Mouse (Mus musculus) testis, postnatal 14 days (tissue): Measurements from ENCODE around the gene C8a.

ENCODE experiments used
- DNase-seq: peaks from one replicate; pipeline ENCODE4 v3.0.0; 2021; ENCODE audit warnings: low spot score

C8a gene

DNA sequence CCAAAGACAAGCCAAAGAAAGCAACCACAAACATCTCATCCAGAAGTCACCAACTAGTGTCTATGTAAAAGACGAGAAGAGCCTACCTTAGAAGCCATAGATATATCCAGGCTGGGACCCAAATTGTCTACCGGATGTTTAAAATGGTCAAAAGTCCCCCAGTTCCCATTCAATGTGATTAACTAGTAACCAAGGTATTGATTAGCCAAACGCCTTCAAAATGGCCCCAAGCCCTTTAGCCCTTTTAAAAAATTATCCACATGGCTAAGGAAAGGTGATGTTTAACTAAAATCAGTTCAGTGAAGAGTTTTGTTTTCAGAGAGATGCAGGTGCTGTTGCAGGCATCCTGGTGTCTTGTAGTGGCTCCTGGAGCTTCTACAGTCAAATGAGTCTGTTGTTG is at the start of gene C8a:
C8a (minus strand) TSS at position 76 of the 400 bp plus-strand sequence.
- DNase-seq, result no peak

DNA sequence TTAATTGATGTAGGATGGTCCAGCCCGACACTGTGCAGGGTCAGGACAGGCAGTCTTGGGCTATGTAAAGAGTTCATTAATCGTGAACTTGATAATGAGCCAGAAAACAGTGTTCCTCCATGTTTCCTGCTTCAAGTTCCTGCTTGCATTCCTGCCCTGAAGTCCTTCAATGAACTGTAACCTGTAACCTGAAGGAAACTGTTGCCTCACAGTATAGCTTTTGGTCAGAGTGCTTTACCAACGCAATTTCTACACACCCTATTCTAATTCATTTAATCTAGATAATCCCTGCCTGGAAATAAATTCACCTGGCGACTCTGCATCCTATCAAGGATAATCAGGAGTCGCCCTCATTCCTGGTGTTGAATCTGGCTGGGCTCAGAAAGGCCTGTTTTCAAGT is 49.2 kb upstream of the C8a start:
- DNase-seq, result no peak

DNA sequence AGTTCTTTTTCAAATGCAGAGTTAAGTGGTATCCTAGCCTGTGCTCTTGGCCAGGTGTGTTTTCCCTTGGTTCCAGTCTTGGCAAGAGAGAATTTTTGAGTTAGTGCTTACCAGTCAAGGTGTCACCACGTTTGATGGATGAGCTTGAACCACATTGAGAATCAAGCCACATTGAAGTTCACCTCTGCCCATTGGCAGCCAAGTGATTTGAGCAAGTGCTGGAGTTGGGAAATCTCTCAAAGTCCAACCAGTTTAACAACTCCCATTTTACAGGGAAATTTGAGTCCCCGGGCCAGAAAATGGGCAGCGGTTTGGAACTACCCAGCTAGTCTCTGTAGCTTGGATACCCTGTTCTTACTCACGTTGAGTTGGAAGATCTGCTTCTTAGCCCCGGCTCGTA is 41.8 kb upstream of the C8a start:
- DNase-seq, result no peak

DNA sequence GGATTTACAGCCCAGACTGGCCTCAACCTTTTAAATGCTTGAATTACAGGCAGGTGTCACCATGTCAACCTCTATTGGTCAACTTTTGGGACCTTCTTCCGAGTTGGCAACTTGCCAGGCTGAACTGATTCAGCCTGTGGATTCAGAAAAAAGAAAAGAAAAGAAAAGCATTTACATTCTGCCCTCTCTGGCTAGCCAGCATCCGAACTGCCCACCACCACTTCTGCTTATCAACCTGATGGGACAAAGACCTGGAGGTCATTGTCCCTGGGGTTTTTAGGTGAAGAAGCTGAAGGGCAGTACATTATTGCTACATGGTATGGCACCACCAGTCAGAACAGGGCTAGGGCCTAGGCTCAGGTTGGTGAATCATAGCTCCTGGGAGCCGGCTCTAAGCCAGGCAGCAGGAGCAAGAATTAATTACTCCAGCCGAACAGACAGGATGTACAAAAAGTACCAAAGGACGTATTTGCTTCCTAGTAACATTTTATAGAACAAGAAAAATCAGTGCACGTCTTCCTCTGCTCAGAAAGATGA is 38.6 kb upstream of the C8a start:
- DNase-seq, result no peak

DNA sequence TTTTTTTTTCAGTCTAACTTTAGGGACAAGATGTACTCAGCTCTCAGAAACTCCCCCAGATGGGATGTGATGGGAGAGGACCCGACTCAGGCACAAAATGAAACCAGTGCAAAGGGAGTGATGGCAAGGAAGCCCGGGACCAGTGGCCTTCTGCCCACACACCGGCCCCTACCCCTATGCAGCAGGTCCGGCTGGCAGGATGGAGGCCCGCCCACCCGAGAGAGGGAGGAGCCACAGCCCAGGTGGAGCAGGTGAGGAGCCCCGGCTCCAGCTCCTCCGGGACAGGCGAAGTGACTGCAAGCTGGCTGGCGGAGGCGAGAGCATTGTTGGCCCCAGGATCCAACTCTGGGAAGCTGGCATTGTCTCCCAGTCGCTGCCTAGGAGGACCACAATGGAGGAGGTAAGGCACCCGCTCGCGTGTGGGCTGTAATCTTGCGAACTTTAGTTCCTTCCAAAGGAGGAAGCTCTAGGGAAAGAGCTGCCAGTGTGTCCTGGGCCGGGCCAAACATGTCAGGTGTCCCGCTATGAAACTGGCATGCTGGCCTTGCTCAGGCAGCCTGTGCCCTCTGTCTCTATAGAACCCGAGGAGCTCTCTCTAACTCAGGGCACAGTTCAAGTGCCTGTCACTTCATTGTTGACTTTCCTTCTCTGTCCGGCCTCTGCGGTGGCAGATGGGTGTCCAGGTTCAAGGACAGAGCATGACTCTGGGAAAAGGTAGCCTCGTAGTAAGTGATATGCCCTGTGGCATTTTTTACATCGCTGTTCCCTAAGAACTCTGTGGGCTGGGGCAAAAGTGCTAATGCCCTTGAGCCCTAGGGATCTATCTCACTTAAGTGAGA is 37.3 kb upstream of the C8a start, which contains the start of gene Fyb2:
Fyb2 (plus strand) TSS at position 166 of the 839 bp plus-strand sequence.
- DNase-seq, result peak; percentile 81

DNA sequence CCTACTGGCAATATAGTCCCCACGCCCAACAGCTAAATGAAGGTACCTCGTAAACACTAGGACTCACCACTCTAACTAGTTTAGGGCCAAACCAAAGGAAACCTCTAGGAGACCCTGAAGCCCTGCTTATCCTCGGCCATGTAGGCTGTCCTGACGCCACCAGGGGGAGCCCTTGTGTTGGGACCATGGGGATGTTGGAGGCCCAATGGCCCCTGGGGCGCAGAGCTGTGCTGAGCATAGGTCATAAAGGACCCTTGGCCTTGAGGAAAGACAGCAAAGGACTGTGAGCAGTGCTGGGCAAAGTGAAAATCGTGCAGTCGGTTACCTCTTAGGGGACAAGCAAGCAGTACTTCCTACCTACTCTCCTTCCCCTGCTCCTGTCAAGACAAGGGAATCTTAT is 35.5 kb upstream of the C8a start:
- DNase-seq, result peak; percentile 70

DNA sequence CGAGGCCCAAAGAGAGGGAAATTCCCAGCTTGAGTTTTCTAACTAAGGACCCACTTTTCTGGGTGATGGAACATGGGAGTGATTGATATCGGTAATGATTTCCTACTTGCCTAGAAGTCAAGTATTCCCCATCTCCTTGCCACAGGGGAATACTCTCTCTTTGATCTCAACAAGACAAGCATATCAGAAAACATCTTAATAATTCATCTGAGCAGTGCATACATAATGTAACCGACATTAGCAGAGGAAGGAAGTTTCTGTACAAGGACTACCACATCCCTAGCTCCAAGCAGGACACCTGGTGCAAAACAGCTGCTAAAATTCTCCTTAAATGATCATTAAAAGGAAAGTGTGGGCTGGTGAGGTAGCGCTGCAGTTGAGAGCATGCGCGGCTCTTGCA is 28.9 kb upstream of the C8a start:
- DNase-seq, result no peak

DNA sequence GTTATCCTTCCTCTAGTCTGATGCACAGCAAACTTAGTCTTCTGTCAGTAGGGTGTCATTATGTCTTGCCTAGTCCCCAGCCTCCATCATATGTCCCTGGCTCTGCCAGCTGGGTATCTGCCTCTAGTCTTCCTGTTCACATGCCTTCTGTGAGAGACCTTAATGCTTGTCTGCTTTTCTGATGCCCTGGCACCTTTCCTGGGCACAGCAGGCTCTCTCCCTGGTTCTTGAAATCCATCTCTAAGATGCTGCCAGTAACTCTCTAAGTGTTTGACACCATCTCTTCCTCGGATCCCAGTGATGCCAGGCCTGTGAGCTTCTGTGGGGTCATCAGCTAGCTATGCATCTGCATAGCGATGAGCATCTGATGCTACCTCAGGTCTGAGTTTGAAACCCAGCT is 26.6 kb upstream of the C8a start:
- DNase-seq, result no peak

DNA sequence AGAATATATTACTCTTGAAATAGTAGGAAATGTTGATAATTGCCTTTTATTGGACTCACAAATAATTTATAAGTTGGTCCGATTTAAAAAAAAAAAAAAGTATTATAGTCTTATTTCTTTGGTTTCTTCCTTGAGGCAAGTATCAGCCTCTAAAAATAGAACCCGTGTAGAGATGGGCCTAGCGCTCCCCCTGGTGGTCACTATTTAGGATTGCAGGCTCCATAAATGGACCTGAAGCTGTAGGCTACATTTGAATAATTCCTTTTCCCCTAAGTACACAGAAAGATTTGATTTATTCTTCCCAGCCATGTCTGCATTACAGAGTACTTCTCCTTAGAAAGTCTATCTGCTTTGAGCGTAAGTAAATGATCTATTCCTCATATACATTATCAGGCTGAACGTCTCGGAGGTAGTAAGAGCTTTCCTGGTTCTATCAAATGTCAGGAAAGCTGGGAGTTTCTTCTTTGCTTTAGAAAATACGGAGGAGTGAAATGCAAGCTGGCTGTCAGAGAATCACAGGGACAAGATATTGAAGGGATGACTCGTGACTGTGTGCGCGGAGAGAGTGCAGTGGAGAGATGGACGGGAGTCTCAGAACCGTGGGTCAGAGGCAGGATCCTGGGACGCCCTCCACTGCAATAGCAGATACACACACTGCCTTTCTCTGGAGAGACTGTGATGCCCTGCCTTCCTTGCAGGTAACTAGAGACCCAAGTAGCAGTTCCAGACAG is 18.0 kb upstream of the C8a start:
- DNase-seq, result no peak

DNA sequence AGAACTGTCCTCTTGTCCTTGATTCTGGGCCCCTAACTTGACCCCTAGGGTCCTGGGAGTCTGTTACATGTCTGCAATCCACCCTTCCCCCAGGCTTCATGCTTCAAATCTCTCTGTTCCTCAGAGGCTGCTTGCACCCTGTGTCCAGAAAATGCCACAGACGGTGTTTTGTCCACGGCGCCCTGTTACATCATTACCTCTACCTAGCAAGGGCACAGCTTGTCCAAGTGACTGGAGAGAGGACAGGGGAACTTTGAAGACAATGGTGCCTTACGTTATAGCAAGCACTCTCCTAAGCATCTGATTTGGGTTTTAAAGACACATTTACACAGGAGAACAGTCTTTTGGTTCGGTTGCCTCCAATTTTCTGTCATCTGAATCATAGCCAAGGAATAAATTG is 17.4 kb upstream of the C8a start:
- no peak for DNase-seq

DNA sequence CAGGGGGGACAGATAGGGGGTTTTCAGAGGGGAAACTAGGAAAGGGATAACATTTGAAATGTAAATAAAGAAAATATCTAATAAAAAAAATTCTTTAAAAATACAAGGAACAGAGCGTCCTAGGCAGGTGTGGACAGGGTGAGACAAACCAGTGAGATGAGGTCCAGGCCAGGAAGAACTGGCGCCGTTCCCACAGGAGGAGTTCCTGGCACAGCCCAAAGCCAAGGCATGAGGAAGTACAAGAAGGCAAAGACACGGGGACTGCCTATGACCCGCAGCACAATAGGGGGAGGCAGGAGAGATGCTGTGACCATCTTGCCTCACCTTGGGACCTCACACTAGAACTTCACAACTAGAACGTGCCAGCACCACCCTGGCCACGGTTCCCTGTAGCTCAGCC is 15.5 kb upstream of the C8a start:
- DNase-seq, result peak; percentile 46

DNA sequence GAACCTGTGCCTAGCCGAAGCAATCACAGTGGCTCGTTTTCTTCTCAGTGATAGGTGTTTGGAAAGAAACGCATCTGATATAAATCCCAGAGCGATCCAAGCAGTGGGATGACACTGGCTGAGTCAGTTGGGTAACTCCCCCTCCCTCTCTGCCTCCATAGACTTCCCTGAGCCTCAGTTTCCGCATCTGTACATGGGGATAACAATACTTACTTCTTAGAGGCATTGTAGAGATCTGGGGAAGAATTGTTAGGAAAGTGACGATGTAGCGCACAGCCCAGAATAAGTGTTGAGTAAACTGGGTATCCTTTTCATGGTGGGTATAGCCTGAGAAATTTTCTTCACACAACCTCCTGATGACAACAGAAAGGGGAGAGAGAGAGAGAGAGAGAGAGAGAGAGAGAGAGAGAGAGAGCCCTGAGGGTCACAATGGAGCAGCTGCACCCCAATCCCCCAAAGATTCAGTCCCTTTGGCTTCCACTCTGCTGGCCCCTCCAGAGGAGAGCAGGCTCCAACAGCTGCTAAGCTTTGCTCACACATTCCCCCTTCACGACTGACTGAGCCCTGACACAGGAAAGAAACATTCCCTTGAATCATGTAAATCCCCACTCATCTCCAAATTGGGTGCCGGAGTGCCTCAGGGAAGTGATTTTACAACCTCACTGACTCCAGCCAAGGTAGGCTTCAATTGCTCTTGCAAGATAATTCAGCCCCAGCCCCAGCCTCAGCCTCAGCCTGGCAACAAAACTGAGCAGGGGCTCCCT is 12.5 kb upstream of the C8a start:
- no peak for DNase-seq

DNA sequence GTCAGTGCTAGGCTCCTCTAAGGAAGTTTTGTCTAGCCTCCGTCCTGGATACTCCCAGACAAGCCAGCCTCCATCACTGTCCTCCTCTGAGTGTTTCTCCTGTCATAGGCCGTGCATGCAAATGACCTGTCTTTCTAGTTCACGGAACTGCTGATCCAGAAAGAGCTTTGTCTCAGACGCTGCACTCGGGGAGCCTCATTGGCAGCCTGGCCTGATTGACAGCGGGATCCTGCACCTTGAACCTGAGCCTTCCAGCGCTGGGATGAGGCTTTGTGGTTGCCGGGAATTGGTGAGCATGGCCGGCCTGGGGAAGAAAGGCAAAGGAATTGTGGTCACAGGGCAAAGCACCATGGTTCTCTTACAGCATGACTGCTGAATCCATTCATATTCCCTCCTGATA is 11.3 kb upstream of the C8a start:
- no peak for DNase-seq

DNA sequence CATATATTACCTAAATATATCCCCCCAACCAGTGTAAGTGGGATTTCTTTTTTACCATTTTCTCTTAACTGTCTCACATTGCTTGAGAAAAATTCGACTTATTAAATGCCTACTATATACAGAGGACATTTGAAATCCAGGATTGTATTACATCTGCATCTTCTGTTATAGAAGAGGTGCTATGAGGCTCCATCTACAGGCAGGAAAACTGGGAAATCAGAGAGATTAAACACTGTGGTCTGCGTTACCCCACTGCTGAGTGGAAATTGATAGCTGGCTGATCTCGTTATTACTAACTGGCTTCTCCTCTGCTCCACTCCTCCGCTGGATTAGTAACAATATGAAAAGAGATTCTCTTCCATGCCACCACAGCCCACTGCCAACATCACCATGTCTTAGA is 366 bp downstream of the C8a start:
- no peak for DNase-seq

DNA sequence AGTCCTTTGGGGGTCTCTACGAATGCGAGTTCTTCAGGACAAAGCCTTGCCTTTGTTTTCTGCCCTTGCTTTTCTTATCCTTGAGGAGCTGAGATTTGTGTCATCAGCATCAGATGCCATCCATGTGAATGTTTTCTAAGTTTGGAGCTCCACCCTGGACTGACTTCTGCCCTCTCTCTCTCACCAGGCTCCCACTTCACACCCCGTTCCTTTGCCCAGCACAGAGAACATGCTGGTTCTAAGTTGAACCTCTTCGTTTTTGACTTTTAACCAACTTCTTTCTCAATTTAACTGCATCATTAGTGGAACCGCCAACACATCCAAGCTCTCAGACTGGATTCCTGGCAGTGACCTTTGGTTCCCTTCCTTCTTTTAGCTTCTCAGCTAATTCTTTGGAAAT is 6.0 kb downstream of the C8a start:
- no peak for DNase-seq

DNA sequence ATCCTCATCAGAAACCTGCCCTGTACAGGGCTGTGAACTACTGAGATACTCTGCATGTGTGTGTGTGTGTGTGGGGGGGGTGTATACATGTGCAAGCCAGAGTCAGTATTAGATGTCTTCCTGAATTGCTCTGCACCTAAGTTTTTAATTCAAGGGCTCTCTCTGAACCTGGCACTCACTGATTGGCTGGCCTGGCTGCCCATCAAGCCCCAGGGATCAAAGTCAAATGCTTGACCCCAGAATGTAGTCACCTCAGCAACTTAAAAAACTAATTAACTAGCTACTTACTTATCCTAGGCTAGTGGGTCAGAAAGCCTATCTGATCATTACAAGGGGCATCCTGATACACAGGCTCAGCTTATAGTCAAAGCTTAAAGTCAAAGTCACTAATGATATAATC is 6.6 kb downstream of the C8a start:
- DNase-seq, result no peak

DNA sequence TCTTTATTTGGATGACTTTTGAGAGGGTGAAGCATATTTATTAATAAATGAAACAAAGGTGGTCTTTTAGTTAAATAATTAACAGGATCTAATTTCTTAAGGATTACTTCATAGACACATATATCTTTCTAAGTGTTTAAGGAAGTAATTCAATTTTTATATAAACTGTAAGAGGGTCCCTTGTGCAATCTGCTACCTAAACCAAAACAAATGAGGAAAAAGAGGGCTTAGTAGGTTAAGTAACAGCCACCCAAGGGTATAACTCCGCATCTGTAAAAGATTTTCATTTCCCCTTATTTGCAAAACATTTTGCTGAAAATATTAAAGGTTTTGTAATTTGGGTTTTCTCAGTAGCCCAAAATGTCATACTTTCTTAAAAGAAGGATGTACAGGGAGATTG is 11.8 kb downstream of the C8a start:
- no peak for DNase-seq

DNA sequence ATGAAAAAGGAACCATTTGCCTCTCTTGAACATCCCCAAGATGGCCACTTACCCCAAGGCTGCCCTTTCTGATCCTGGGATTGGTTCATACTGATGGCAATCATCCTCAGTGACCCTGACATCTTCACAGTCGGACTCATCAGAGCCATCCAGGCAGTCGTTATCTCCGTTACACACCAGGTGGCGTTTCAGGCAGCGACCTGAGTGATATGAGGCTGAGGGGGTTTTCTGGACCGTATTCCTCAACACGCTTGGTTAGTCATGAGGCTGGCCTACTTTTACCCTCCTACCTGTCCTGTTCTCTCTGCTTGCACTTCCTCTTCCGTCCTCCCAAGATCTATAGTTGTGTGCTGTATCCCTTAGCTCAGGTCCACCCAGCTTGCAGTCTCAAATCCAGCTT is 15.0 kb downstream of the C8a start:
- DNase-seq, result no peak

DNA sequence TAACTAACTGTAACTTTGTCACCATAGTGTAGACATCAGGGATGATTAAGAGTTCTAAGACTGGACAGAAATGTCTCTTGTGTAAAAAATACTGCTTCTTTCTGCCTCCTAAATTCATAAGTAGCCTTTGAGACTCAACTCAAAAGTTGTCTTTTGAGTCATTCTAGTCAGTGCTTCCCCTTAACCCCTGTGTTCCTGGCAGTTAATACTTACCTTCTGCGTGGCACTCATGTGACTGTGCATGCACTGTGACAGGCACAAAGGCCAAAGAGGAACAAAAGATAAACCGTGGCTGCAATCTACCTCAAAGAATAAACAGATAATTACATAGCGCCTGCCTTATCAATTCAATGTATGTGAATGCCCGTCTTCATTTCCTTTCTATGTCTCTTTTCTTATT is 18.4 kb downstream of the C8a start:
- no peak for DNase-seq

DNA sequence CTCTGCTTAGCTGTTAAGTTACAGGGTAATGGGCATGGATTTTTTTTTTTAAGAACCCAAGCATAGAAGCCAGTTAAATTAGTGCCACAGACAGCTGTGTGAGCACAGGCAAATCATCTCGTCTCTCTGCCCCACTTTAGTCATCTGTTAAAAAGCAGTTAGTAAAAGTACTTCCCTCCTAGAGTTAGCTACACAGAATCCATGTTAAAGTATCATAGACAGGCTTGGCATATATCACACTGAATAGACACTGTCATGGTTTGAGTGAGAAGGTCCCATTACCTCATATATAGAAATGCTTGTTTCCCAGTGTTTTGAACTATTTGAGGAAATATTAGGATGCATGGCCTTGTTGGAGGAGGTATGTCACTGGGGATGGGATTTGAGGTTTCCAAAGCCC is 19.2 kb downstream of the C8a start, which contains the start of gene Gm17662:
Gm17662 (plus strand) TSS at position 301 of the 400 bp plus-strand sequence.
- no peak for DNase-seq

DNA sequence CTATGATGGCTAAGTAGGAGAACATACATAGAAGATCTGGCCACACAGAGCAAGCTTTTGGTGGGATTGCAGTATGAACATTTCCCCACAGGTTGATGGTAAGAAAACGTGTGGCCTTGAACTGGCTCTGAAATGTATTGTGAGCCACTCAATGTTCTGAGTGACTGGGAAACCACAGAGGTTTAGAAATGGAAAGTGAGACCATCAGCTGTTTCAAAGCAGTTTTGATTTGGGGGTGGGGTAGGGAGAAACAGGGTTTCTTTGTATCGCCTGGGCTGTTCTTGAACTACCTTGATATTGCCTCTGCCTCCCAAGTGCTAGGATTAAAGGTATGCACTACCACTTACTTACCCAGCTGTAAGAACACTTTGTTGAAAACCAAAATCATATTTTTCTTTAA is 21.0 kb downstream of the C8a start:
- DNase-seq, result no peak

DNA sequence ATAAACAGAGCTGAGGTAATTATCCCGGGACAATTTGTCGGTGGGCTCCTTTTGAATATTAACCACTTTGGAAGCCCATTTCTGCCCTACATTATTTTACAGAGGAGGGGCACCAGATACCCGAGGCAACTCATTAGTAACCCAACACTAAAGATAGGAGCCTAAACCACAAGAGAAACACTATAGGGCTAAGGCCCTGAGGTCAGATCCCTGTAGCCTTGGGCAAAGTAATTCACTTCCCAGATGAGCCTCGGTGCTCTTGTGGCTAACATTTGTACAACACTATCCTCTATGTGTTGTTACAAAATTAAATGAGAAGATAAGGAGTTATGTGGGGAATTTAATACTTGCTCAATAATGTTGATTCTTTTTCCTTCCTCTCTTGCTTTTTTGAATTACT is 32.7 kb downstream of the C8a start:
- DNase-seq, result no peak

DNA sequence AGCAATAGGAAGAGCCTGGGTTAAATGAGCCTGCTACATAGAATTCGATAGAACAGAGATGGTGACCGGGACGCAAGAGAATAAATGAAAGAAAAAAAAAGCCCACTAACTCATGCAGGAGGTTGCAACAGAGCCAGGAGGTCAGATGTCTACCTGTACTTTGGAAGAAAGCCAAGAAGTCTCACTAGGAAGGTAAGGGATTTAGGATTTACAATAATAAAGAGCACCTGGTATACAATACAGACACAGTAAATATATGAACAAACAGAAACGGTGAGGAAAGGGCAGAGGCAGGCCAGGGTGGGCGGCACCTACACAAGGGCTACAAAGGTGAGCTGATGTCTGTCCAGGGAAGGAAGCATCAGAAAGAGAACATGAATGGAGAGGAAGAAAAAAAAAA is 34.0 kb downstream of the C8a start:
- DNase-seq, result no peak
